Mouse (Mus musculus): ENCODE measurements around the gene Pcsk5. TPM values are rescaled to one million over a fixed set of nuclear protein-coding genes. Genes with fewer than 3 reads are reported as not detected.

Pcsk5 gene
- polyA plus RNA-seq, 1 experiment from 2014 or later = 5.2 TPM

- Histone ChIP-seq H3K27me3 (no peaks in the 10 kb centered on the region), H3K27ac (no peak overlapping the region), H3K4me2 (no peak overlapping the region), H3K36me3 (ENCODE audit: poor library complexity, severe bottlenecking) (no peaks in the 10 kb centered on the region), H3K4me1 (0 out of 2 replicates have a peak, but pooled peaks cover 3% of the 10 kb centered on the region), H3K9ac (no peak overlapping the region), H3K9me3 (replicated peaks) (no peaks in the 10 kb centered on the region), H3K4me3 (no peak overlapping the region)
- ATAC-seq = no peak
- 61% methylated on average over 2 of the region's 2 CpGs for WGBS
Measured at GRCm38 (mm10) chr19:17600347-17600746, 237.1 kb downstream of the Pcsk5 start.

- no peaks in the 10 kb centered on the region for H3K27me3 ChIP-seq
- H3K4me1 ChIP-seq = peaks cover 15% of the 10 kb centered on the region
- ATAC-seq = no peak
- no peaks in the 10 kb centered on the region for H3K36me3 ChIP-seq (ENCODE audit: poor library complexity, severe bottlenecking)
- no peak overlapping the region for H3K4me3 ChIP-seq
- H3K9me3 ChIP-seq (replicated peaks) = no peaks in the 10 kb centered on the region
- no peak overlapping the region for H3K4me2 ChIP-seq
- WGBS = 21% methylated on average over 1 of the region's 1 CpGs
- H3K27ac ChIP-seq = no peak overlapping the region
- H3K9ac ChIP-seq = no peak overlapping the region
Measured at GRCm38 (mm10) chr19:17592790-17593189, 244.6 kb downstream of the Pcsk5 start.

GRCm38 (mm10) chr19:17591335-17591734 is 246.1 kb downstream of the Pcsk5 start:
- WGBS = 51% methylated on average over 8 of the region's 8 CpGs
- H3K4me1 ChIP-seq = peaks cover 15% of the 10 kb centered on the region
- no peak overlapping the region for H3K4me2 ChIP-seq
- peak; percentile 66 for ATAC-seq
- H3K4me3 ChIP-seq = no peak overlapping the region
- no peaks in the 10 kb centered on the region for H3K36me3 ChIP-seq (ENCODE audit: poor library complexity, severe bottlenecking)
- H3K9me3 ChIP-seq (replicated peaks) = no peaks in the 10 kb centered on the region
- no peaks in the 10 kb centered on the region for H3K27me3 ChIP-seq
- no peak overlapping the region for H3K9ac ChIP-seq
- H3K27ac ChIP-seq = no peak overlapping the region

GRCm38 (mm10) chr19:17590314-17590713 is 247.1 kb downstream of the Pcsk5 start:
- no peak overlapping the region for H3K4me2 ChIP-seq
- no peak overlapping the region for H3K4me3 ChIP-seq
- no peaks in the 10 kb centered on the region for H3K27me3 ChIP-seq
- 74% methylated on average over 1 of the region's 1 CpGs for WGBS
- ATAC-seq = no peak
- H3K27ac ChIP-seq = no peak overlapping the region
- H3K4me1 ChIP-seq = peaks cover 15% of the 10 kb centered on the region
- no peaks in the 10 kb centered on the region for H3K9me3 ChIP-seq (replicated peaks)
- no peak overlapping the region for H3K9ac ChIP-seq
- H3K36me3 ChIP-seq (ENCODE audit: poor library complexity, severe bottlenecking) = no peaks in the 10 kb centered on the region

GRCm38 (mm10) chr19:17577412-17577811 is 260.0 kb downstream of the Pcsk5 start:
- Histone ChIP-seq H3K4me2 (no peak overlapping the region), H3K4me3 (no peak overlapping the region), H3K27ac (no peak overlapping the region), H3K9me3 (replicated peaks) (no peaks in the 10 kb centered on the region), H3K9ac (no peak overlapping the region), H3K36me3 (ENCODE audit: poor library complexity, severe bottlenecking) (no peaks in the 10 kb centered on the region), H3K4me1 (no peaks in the 10 kb centered on the region), H3K27me3 (no peaks in the 10 kb centered on the region)
- ATAC-seq = no peak
- 96% methylated on average over 4 of the region's 4 CpGs for WGBS

GRCm38 (mm10) chr19:17574564-17574963 is 262.9 kb downstream of the Pcsk5 start:
- Histone ChIP-seq H3K9me3 (replicated peaks) (no peaks in the 10 kb centered on the region), H3K4me3 (no peak overlapping the region), H3K9ac (no peak overlapping the region), H3K27me3 (no peaks in the 10 kb centered on the region), H3K4me1 (no peaks in the 10 kb centered on the region), H3K36me3 (ENCODE audit: poor library complexity, severe bottlenecking) (no peaks in the 10 kb centered on the region), H3K27ac (no peak overlapping the region), H3K4me2 (no peak overlapping the region)
- 97% methylated on average over 5 of the region's 5 CpGs for WGBS
- ATAC-seq = no peak

GRCm38 (mm10) chr19:17572315-17572714 is 265.1 kb downstream of the Pcsk5 start:
- Histone ChIP-seq H3K27me3 (no peaks in the 10 kb centered on the region), H3K36me3 (ENCODE audit: poor library complexity, severe bottlenecking) (no peaks in the 10 kb centered on the region), H3K4me1 (no peaks in the 10 kb centered on the region), H3K9ac (no peak overlapping the region), H3K4me3 (no peak overlapping the region), H3K4me2 (no peak overlapping the region), H3K27ac (no peak overlapping the region), H3K9me3 (replicated peaks) (no peaks in the 10 kb centered on the region)
- WGBS = 90% methylated on average over 8 of the region's 8 CpGs
- peak; percentile 43; the same call in 1 of the 2 replicates for ATAC-seq

GRCm38 (mm10) chr19:17570936-17571335 is 266.5 kb downstream of the Pcsk5 start:
- WGBS = 71% methylated on average over 2 of the region's 2 CpGs
- Histone ChIP-seq H3K4me3 (no peak overlapping the region), H3K27ac (no peak overlapping the region), H3K27me3 (no peaks in the 10 kb centered on the region), H3K4me1 (no peaks in the 10 kb centered on the region; the same call in 1 of the 2 replicates), H3K9me3 (replicated peaks) (no peaks in the 10 kb centered on the region), H3K4me2 (no peak overlapping the region), H3K36me3 (ENCODE audit: poor library complexity, severe bottlenecking) (no peaks in the 10 kb centered on the region), H3K9ac (no peak overlapping the region)
- no peak for ATAC-seq

GRCm38 (mm10) chr19:17567264-17567663 is 270.2 kb downstream of the Pcsk5 start:
- H3K27me3 ChIP-seq = no peaks in the 10 kb centered on the region
- no peak overlapping the region for H3K9ac ChIP-seq
- no peak overlapping the region for H3K4me2 ChIP-seq
- H3K4me3 ChIP-seq = no peak overlapping the region
- no peak overlapping the region for H3K27ac ChIP-seq
- H3K9me3 ChIP-seq (replicated peaks) = no peaks in the 10 kb centered on the region
- no peaks in the 10 kb centered on the region for H3K36me3 ChIP-seq (ENCODE audit: poor library complexity, severe bottlenecking)
- no peak for ATAC-seq
- H3K4me1 ChIP-seq = no peaks in the 10 kb centered on the region; the same call in 1 of the 2 replicates
- WGBS = 62% methylated on average over 3 of the region's 3 CpGs

GRCm38 (mm10) chr19:17566097-17566496 is 271.3 kb downstream of the Pcsk5 start:
- WGBS = 63% methylated on average over 4 of the region's 4 CpGs
- no peaks in the 10 kb centered on the region; the same call in 1 of the 2 replicates for H3K4me1 ChIP-seq
- H3K27ac ChIP-seq = no peak overlapping the region
- H3K9ac ChIP-seq = no peak overlapping the region
- no peak overlapping the region for H3K4me2 ChIP-seq
- peak; percentile 45; the same call in 1 of the 2 replicates for ATAC-seq
- no peaks in the 10 kb centered on the region for H3K36me3 ChIP-seq (ENCODE audit: poor library complexity, severe bottlenecking)
- H3K4me3 ChIP-seq = no peak overlapping the region
- H3K27me3 ChIP-seq = no peaks in the 10 kb centered on the region
- no peaks in the 10 kb centered on the region for H3K9me3 ChIP-seq (replicated peaks)

- Histone ChIP-seq H3K36me3 (ENCODE audit: poor library complexity, severe bottlenecking) (no peaks in the 10 kb centered on the region), H3K4me3 (no peak overlapping the region), H3K27me3 (no peaks in the 10 kb centered on the region), H3K9me3 (replicated peaks) (no peaks in the 10 kb centered on the region), H3K4me1 (no peaks in the 10 kb centered on the region), H3K4me2 (no peak overlapping the region), H3K9ac (no peak overlapping the region), H3K27ac (no peak overlapping the region)
- WGBS = 72% methylated on average over 2 of the region's 2 CpGs
- no peak for ATAC-seq
Measured at GRCm38 (mm10) chr19:17558764-17559163, 278.7 kb downstream of the Pcsk5 start.

- H3K27ac ChIP-seq = no peak overlapping the region
- H3K4me3 ChIP-seq = no peak overlapping the region
- H3K27me3 ChIP-seq = no peaks in the 10 kb centered on the region
- no peaks in the 10 kb centered on the region for H3K36me3 ChIP-seq (ENCODE audit: poor library complexity, severe bottlenecking)
- ATAC-seq = no peak
- WGBS = 95% methylated on average over 7 of the region's 7 CpGs
- H3K9ac ChIP-seq = no peak overlapping the region
- H3K4me1 ChIP-seq = no peaks in the 10 kb centered on the region
- no peaks in the 10 kb centered on the region for H3K9me3 ChIP-seq (replicated peaks)
- no peak overlapping the region for H3K4me2 ChIP-seq
Measured at GRCm38 (mm10) chr19:17555159-17555558, 282.3 kb downstream of the Pcsk5 start.

GRCm38 (mm10) chr19:17554571-17554970 is 282.9 kb downstream of the Pcsk5 start:
- Histone ChIP-seq H3K9me3 (replicated peaks) (no peaks in the 10 kb centered on the region), H3K27me3 (no peaks in the 10 kb centered on the region), H3K4me3 (no peak overlapping the region), H3K4me1 (no peaks in the 10 kb centered on the region), H3K36me3 (ENCODE audit: poor library complexity, severe bottlenecking) (no peaks in the 10 kb centered on the region), H3K4me2 (no peak overlapping the region), H3K9ac (no peak overlapping the region), H3K27ac (no peak overlapping the region)
- 94% methylated on average over 2 of the region's 2 CpGs for WGBS
- ATAC-seq = no peak
